Mouse (Mus musculus): ENCODE data around the gene Slc22a18. TPM values are rescaled to one million over a fixed set of nuclear protein-coding genes. Genes with fewer than 3 reads are reported as not detected.

Gene Slc22a18
- total and polyA plus RNA-seq, 3 experiments = 0.48 to 2.0 (median 0.76) TPM

DNA sequence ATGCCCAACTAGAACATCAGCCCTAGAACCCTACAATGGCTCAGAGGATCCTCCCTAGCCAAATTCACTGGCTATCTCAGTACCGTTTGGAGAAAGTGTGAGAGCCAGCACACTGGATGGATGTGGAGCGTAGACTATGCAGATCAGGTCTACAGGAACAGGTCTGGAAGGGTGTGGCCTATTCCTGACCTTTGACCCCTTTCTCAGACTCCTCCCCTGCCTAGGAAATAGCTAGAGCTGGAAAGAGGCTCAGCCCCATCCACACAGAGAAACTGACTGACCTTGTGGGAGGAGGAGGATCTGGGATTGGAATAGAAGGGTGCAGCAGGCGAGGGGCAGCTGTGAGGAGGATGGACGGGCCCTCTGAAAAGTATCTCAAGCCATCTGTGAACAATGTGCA lies 25.0 kb downstream of the Slc22a18 start:
- TF ChIP-seq HCFC1 (IDR thresholded peaks at IDR 0.05; ENCODE audit: low read depth, low read length) (no peak), KAT2A (IDR thresholded peaks at IDR 0.05; ENCODE audit: insufficient replicate concordance, low read length) (no peak), ZNF384 (IDR thresholded peaks at IDR 0.05; ENCODE audit: low read depth, low read length) (no peak), PAX5 (IDR thresholded peaks at IDR 0.05; ENCODE audit: low read length) (no peak), IRF4 (IDR thresholded peaks at IDR 0.05; ENCODE audit: low read depth, low read length) (no peak), NELFE (IDR thresholded peaks at IDR 0.05; ENCODE audit: low read depth, low read length) (no peak), RAD21 (IDR thresholded peaks at IDR 0.05; ENCODE audit: low read depth, low read length) (no peak), ZC3H11A (IDR thresholded peaks at IDR 0.05; ENCODE audit: low read depth, low read length) (no peak), USF1 (IDR thresholded peaks at IDR 0.05; ENCODE audit: low read depth, low read length) (no peak), RCOR1 (conservative IDR thresholded peaks at IDR 0.05; ENCODE audit: low read depth, low read length) (no peak), MXI1 (IDR thresholded peaks at IDR 0.05; ENCODE audit: low read depth, low read length) (no peak), USF2 (conservative IDR thresholded peaks at IDR 0.05; ENCODE audit: low read depth, low read length) (no peak), JUN (IDR thresholded peaks at IDR 0.05; ENCODE audit: insufficient read depth, low read depth, low read length) (no peak), MYC (IDR thresholded peaks at IDR 0.05; ENCODE audit: low read depth, low read length) (no peak), ELF1 (IDR thresholded peaks at IDR 0.05; ENCODE audit: low read depth, low read length) (no peak), TBP (conservative IDR thresholded peaks at IDR 0.05; ENCODE audit: low read depth, low read length) (no peak), SMC3 (IDR thresholded peaks at IDR 0.05; ENCODE audit: low read depth, low read length) (no peak), UBTF (IDR thresholded peaks at IDR 0.05; ENCODE audit: low read depth, low read length) (no peak), POLR2AphosphoS2 (IDR thresholded peaks at IDR 0.05; ENCODE audit: low read depth, low read length) (no peak)
- Histone ChIP-seq H3K9ac (ENCODE audit: insufficient read depth, low read depth) (no peak overlapping the region), H3K4me2 (ENCODE audit: insufficient read depth, low read depth, poor library complexity, severe bottlenecking) (no peak overlapping the region), H3K27me3 (replicated peaks) (peaks cover 64% of the 10 kb centered on the region), H3K4me1 (ENCODE audit: control insufficient read depth in 1 of 2, insufficient read depth in 2 of 2) (no peaks in the 10 kb centered on the region), H3K9me3 (replicated peaks; ENCODE audit: low read length) (peaks cover 11% of the 10 kb centered on the region), H3K4me3 (replicated peaks in 1 of 3; ENCODE audit: low read depth in 2 of 3, low read length in 2 of 3, poor library complexity in 1 of 3) (no peak overlapping the region), H3K27ac (ENCODE audit: insufficient read depth, low read depth) (no peak overlapping the region), H3K36me3 (replicated peaks in 1 of 2; ENCODE audit: control insufficient read depth in 1 of 2, insufficient read depth in 1 of 2, low read length in 1 of 2) (no peaks in the 10 kb centered on the region), H3K79me2 (replicated peaks; ENCODE audit: control insufficient read depth, extremely low read depth, insufficient read depth, poor library complexity, severe bottlenecking) (no peaks in the 10 kb centered on the region)
- in situ Hi-C loops (cut with MboI; ENCODE audit: low pct_ligation_motif_present, low pct_unique_long_range_greater_than_20kb, low sequenced_read_pairs) = no loop called here
- no peak for DNase-seq (ENCODE audit: extremely low read depth)
- dilution Hi-C loops (cut with MboI; ENCODE audit: extremely low pct_ligation_motif_present, extremely low pct_unique_long_range_greater_than_20kb, low sequenced_read_pairs) = no loop called here

- TF ChIP-seq EP300 (IDR thresholded peaks at IDR 0.05; ENCODE audit: low read length) (no peak), TCF12 (IDR thresholded peaks at IDR 0.05; ENCODE audit: low read depth, low read length) (no peak), RCOR1 (conservative IDR thresholded peaks at IDR 0.05; ENCODE audit: low read depth, low read length) (no peak), HCFC1 (IDR thresholded peaks at IDR 0.05; ENCODE audit: low read depth, low read length) (no peak), BHLHE40 (IDR thresholded peaks at IDR 0.05; ENCODE audit: low read depth, low read length) (no peak), ZMIZ1 (IDR thresholded peaks at IDR 0.05; ENCODE audit: low read depth, low read length) (no peak), MEF2A (IDR thresholded peaks at IDR 0.05; ENCODE audit: borderline replicate concordance, low read depth, low read length) (no peak)
- Histone ChIP-seq H3K27me3 (replicated peaks) (peaks cover 60% of the 10 kb centered on the region), H3K4me3 (replicated peaks in 1 of 3; ENCODE audit: low read depth in 2 of 3, low read length in 2 of 3, poor library complexity in 1 of 3) (no peak overlapping the region), H3K79me2 (replicated peaks; ENCODE audit: control insufficient read depth, extremely low read depth, insufficient read depth, poor library complexity, severe bottlenecking) (no peaks in the 10 kb centered on the region), H3K9me3 (replicated peaks; ENCODE audit: low read length) (peaks cover 11% of the 10 kb centered on the region), H3K4me2 (ENCODE audit: insufficient read depth, low read depth, poor library complexity, severe bottlenecking) (no peak overlapping the region), H3K4me1 (ENCODE audit: control insufficient read depth in 1 of 2, insufficient read depth in 2 of 2) (no peaks in the 10 kb centered on the region), H3K27ac (ENCODE audit: insufficient read depth, low read depth) (no peak overlapping the region), H3K9ac (ENCODE audit: insufficient read depth, low read depth) (no peak overlapping the region), H3K36me3 (replicated peaks in 1 of 2; ENCODE audit: control insufficient read depth in 1 of 2, insufficient read depth in 1 of 2, low read length in 1 of 2) (no peaks in the 10 kb centered on the region)
- in situ Hi-C loops (cut with MboI; ENCODE audit: low pct_ligation_motif_present, low pct_unique_long_range_greater_than_20kb, low sequenced_read_pairs) (no loop called here), dilution Hi-C loops (cut with MboI; ENCODE audit: extremely low pct_ligation_motif_present, extremely low pct_unique_long_range_greater_than_20kb, low sequenced_read_pairs) (no loop called here)
- no peak for DNase-seq (ENCODE audit: extremely low read depth)
Measured at GRCm38 (mm10) chr7:143500912-143501311, 27.4 kb downstream of the Slc22a18 start.
